ENCODE assay signal across 16 mouse cellular contexts in genomic region chr5:146629636-146630035, GRCm38 (mm10). TPM values are rescaled to one million over a fixed set of nuclear protein-coding genes. Genes with fewer than 3 reads are reported as not detected.
DNase-seq lines count a peak whose midpoint lies in the region; TF ChIP-seq lines count a peak whose summit lies in the region.
"Had no signal": no experiment of that assay in that cellular context is flagged by ENCODE, and none has a peak within 500 bp of the region (broad histone marks: within the 10 kb centered on the region; RNA-seq: fewer than 3 reads in every experiment).

No protein-coding gene starts in this region.

- H3K4me1 ChIP-seq in thymus, adult 2 months (replicated peaks; ENCODE audit: control insufficient read depth, insufficient read depth, low read length), result no peaks in the 10 kb centered on the region
- H3K4me1 ChIP-seq: embryonic facial prominence, embryonic 13.5 days; intestine, embryonic 15.5 days; liver, embryonic 13.5 days had no signal

- no peak for TF ChIP-seq CTCF in thymus, adult 2 months (IDR thresholded peaks at IDR 0.05; ENCODE audit: borderline replicate concordance, control insufficient read depth, extremely low read depth, insufficient read depth, low read length, poor library complexity)

- WGBS in thymus, adult 2 months, result 90% methylated on average over 10 of the region's 10 CpGs

- no peaks in the 10 kb centered on the region for H3K27me3 ChIP-seq in thymus, adult 2 months (ENCODE audit: control insufficient read depth, insufficient read depth, low read length)
- H3K27me3 ChIP-seq: embryonic facial prominence, embryonic 13.5 days; intestine, embryonic 15.5 days; liver, embryonic 13.5 days had no signal

- H3K36me3 ChIP-seq in thymus, adult 2 months (ENCODE audit: control insufficient read depth, insufficient read depth, low read length), result no peaks in the 10 kb centered on the region
- H3K36me3 ChIP-seq: embryonic facial prominence, embryonic 13.5 days; intestine, embryonic 15.5 days; liver, embryonic 13.5 days had no signal

- peak; percentile 9 to 20 for DNase-seq in cerebellum, postnatal 36 days
- no peak for DNase-seq in cerebellum, adult 11-12 months
- DNase-seq in layer of hippocampus, postnatal 25 days (ENCODE audit: extremely low spot score in 1 of 2, low spot score in 1 of 2), result peak; percentile 33 to 42
- no peak for DNase-seq in layer of hippocampus, adult 18-20 months (ENCODE audit: low spot score in 2 of 2)
- peak; percentile 2 for DNase-seq in thymus, adult 2 months
- DNase-seq in thymus, postnatal 0 days (ENCODE audit: low spot score), result no peak
- DNase-seq in thymus, postnatal 4 days, result peak; percentile 41
- DNase-seq in ovary, adult 18-20 months (ENCODE audit: low spot score), result no peak
- DNase-seq: heart, postnatal 14 days; layer of hippocampus, postnatal 36 days; liver, embryonic 13.5 days had no signal

- TF ChIP-seq POLR2A in thymus, adult 2 months (IDR thresholded peaks at IDR 0.05; ENCODE audit: control insufficient read depth, extremely low read depth, insufficient read depth, low read length, poor library complexity), result no peak

- no peak overlapping the region for H3K4me3 ChIP-seq in thymus, adult 2 months (ENCODE audit: control insufficient read depth, insufficient read depth, low read length)
- H3K4me3 ChIP-seq: embryonic facial prominence, embryonic 13.5 days; intestine, embryonic 15.5 days; liver, embryonic 13.5 days had no signal

- H3K27ac ChIP-seq in thymus, adult 2 months (ENCODE audit: control insufficient read depth, insufficient read depth, low read length), result no peak overlapping the region
- H3K27ac ChIP-seq: embryonic facial prominence, embryonic 13.5 days; intestine, embryonic 15.5 days; liver, embryonic 13.5 days; stomach, postnatal 0 days had no signal

RNA-seq across cellular contexts. Expression of gene Gpr12, which starts 44.6 kb away (rescaled TPM):
- 10 to 100 TPM; 40.9 to 44.1 TPM for total RNA-seq in layer of hippocampus, postnatal 25 days (2021)
- total RNA-seq in layer of hippocampus, adult 18-20 months (2021), result 10 to 100 TPM; 33.5 to 37.5 TPM
- polyA plus RNA-seq in thymus, adult 2 months (2012; rRNA removed), result 0.08 and 0.60 TPM in 2 replicates
- polyA plus RNA-seq in thymus, postnatal 0 days (2015; fragmentation: Nextera tagmentation; extraction: Ambion mirVana), result 0.26 TPM in 1 of 2 replicates, not detected in the other
- total RNA-seq: heart, postnatal 14 days had no signal
- polyA plus RNA-seq: gonadal fat pad, adult 2 months; intestine, embryonic 15.5 days; small intestine, adult 2 months had no signal

Comparison
In these comparisons a context has a peak if more than half of its experiments do, and no peak if none do; other contexts are left out.
1. DNase-seq: peak in cerebellum, postnatal 36 days (2 of 2), layer of hippocampus, postnatal 25 days (2 of 2), thymus, adult 2 months (single experiment) and thymus, postnatal 4 days (single experiment); none in cerebellum, adult 11-12 months (single experiment), layer of hippocampus, adult 18-20 months (0 of 2), thymus, postnatal 0 days (single experiment) and ovary, adult 18-20 months (single experiment).